Mouse (Mus musculus) lung, adult 18-20 months (tissue): ENCODE measurements around the gene Plekho1.
"Not testable (repeated sequence)": the region's sequence is repeated elsewhere in the genome, so short reads cannot be mapped to it uniquely, and the experiment has no call there.

Source experiments
- DNase-seq, 2 experiments: peaks; one replicate each; pipeline ENCODE4 v3.0.0; 2022; ENCODE audit warnings: mixed read lengths in 2 of 2

The Plekho1 gene

DNA sequence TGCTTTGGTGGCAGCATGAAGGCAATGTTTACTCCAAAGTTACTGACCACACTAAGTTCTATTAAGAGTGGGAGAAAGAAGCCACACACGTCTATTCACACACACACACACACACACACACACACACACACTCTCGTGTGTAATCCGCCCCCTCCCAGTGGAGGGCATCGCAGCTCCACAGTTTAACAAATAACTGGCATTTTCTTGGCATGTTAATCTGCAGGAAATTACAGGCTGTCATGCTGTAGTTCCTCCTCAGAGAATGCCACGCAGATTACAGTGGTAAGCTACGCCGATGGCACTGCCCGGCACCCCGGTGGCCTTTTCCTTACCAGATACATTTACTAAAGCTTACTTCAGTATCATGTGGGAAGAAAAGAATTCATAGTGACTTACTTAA is 17.5 kb downstream of the Plekho1 start:
- DNase-seq: no peak

DNA sequence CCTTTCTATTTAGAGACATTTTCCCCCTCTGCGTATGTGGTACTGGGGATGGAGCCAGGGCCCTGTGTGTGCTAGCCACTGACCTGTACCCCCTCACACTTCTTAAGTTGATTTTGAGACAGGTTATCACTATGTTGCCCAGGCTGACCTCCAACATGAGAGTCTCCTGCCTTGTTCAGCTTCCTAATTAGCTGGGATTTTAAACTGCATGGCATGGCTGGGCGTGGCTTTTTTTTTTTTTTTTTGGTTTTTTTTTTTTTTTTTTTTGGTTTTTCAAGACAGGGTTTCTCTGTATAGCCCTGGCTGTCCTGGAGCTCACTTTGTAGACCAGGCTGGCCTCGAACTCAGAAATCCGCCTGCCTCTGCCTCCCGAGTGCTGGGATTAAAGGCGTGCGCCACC is 18.2 kb downstream of the Plekho1 start:
- not testable (repeated sequence) for DNase-seq

DNA sequence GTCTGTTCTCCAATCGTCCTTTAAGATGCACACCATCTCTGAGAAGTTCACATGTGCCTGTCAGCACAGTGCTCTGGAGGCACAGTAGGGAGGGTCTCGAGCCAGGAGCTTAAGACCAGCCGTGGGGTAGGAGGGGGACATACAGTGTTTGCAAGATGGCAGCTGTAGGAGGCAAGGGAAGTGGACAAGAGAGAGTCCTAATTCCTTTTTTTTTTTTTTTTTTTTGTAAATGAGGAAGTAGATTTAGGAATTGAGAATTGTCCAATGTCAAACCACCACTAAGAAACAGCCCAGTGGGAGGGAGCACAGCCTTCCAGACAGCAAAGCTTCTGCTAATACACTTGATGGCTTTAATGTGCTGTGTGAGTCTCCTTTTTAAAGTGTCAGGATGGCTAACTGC is 18.7 kb downstream of the Plekho1 start:
- no peak for DNase-seq

DNA sequence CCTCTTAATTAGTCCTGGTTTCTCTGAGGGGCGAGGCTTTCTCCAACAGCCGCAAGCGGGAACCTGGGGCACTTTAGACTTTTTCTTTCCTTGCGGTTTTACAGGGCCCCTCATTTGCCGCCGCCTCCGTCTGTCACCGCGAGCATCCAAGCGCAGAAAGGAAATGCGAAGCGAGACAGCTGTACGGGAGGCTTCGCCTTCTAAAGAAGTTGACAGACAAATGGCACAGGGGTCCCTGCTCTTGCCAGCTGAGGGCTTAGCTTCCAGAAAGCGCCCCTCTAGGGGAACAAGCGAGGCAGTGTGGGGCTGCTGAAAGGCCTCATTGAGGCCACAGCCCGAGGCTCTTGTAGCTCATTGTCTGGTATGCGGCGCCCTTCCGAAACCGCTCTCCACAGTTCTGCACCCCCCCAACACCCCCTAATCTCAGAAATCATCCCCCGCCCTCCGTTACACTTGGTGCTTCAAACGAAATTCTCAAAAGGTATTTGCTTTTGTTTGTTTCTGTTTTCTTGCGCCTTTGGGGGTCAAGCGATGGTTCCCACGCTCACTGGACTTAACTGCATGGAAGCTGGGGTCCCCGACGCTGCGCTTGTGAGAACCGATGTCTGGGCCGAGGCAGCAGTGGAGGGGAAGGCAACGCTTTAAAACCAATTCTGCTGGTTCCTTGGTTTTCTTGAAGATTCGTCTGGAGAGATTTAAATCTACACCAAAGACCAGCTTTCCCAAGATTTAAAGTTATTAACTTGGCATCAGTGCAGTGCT is 22.7 kb downstream of the Plekho1 start:
- no peak for DNase-seq

DNA sequence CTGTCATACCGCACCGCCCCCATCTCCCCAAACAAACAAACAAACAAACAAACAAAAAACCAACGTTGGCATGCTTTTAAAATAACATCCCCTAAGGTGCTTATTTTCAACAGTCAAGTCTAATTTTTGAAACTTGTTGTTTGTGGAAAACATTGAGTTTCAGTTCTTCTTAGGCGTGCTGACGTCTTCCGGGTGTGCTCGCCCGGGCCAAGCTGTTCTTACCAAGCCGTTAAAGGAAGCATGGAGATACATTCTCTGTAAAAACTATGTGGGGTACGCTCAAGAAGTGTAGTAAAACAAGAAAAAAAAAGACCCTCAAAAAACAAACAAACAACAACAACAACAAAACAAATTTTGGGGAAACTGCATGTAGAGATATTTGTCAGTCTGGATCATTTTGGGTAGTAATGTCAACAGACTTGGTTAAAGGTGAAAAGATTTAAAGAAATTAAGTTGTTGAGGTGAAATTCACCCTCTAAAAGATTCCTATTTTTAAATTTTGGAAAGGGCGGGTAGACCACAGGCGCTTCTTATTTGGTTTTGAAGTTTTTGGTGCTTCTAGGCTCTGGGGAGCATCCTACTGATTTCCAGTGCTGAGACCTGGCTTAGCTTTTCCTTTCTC is 23.4 kb downstream of the Plekho1 start:
- no peak for DNase-seq

DNA sequence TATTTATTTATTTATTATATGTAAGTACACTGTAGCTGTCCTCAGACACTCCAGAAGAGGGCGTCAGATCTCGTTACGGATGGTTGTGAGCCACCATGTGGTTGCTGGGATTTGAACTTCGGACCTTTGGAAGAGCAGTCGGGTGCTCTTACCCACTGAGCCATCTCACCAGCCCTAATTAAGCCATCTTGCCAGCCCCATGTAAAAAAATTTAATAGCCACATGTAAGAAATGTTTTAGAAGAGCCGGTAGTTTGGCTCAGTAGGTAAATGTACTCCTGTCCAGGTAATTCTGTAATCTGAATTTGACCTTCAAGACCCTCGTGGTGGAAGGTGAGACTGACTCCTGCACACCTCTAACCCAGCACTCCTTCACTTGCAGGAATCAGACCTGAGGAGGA is 25.1 kb downstream of the Plekho1 start:
- not testable (repeated sequence) for DNase-seq

DNA sequence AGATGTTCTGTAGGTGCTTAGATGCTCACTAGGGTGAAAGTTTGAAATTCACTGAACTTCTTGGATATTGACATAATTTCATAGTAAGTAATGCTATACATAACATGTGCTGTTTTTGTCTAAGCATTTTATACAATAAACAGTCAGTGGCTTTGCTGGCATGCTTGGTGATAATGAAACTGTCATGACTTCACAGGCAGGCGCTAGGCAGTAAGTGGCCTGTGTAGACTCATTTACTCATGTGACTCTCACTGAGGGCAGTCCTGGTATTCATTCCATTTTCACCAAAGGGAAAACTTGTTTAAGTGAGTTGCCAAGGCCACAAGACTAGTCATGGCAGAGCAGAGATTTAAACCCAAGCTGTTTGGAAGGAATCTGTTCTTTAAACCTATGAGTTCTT is 26.5 kb downstream of the Plekho1 start:
- no peak for DNase-seq

DNA sequence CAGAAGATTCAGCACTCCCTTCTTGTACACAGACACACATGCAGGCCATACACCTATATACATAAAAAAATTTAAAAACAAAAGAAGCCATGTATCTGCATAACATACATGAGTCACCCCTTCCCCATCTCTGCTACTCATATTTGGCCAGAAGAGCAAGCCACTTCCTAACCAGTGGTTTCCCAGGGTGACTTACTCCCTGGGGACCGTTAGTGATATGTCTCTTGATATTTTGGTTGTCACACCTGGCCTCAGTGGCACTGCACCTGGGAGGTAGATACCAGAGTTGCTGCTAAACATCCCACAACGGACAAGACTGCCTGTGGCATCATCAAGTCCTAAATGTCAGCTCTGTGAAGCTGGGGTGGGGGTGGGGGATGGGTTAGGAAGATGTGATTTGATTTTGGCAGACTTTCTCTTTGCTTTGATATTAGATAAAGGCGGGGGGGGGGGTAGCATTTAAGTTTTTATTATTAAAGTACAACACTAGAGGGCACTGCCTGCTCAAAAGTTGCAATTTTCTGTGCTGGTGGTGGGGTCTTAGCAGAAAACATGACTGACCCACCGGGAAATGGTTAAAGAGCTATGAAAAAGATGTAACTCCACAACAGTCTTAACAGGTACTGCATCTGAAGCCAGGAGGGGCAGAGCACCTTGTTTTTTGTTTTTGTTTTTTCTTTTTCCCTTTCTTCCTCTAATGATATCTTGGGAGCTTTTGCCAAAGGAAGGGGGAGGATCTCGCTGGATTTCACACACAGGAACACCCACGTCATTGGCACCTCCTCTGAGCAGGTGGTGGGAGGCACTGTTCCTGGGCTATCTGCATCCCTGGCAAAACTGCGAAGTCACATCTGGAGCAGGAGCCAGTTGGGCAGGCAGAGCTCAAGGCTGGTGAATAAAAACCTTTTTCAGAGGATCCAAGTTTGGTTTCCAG is 30.0 kb downstream of the Plekho1 start:
- DNase-seq: no peak

DNA sequence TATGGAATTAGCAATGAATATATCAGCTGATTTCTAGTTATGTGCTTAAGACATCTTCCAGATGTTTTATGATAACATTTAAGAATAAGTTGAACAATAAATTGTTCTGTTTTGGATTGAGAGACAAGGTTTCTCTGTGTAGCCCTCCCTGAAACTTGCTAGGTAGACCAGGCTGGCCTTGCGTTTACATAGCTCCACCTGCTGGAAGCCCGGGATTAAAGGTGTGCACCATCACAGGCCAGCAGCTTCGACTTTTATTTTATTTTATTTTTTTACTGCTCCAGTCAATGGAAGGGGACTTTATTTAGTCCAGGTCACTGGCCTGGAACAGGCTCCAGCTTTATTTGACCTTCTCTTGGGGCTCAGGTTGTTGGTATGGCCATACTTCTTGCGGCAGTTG is 32.1 kb downstream of the Plekho1 start:
- no peak for DNase-seq

DNA sequence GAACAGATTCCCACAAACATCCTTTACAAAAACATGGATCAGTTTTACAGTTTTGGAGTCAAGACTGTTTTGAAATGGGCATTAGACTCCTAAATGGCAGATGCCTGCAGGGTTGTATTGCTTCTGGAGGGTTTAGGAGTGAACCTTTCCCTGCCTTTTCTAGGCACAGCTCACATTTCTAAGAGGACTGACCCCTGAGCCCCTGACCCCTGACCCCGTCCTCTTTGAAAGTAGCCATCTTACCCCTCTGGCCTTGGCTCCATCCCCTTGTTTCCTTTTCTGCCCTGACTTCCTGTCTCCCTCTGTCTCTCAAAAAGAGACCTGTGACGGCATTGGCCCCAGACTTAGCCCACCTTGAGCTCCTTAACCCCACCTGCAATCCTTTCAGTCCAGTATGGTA is 32.6 kb downstream of the Plekho1 start:
- DNase-seq: no peak

DNA sequence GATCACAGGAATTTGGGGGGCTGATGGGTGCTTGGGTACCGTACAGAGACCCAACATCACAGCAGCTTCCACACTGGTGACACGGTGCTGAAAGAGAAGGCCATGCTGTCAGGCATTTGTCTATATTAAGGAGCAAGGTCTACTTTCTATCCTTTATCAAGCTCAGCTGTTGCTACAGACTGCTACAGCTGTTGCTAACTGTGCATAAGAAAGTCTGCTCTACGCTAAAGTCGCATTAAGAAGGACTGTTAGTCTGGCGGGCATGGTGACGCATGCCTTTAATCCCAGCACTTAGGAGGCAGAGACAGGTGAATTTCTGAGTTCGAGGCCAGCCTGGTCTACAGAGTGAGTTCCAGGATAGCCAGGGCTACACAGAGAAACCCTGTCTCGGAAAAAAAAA is 33.6 kb downstream of the Plekho1 start:
- DNase-seq: not testable (repeated sequence)

DNA sequence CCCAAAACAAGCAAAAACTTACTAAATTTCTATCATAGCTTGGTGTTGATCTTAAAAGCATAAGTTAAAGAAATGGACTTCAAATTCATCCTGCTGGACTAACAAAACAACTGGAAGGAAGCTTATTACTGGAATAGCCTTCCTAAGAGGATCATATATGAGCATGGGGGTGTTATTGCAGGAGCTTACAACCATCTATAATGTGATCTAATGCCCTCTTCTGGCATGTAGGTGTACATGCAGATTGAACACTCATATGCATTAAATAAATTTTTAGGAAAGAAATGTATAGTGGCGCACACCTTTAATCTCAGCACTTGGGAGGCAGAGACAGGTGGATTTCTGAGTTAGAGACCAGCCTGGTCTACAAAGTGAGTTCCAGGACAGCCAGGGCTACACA is 36.0 kb downstream of the Plekho1 start:
- DNase-seq: no peak

DNA sequence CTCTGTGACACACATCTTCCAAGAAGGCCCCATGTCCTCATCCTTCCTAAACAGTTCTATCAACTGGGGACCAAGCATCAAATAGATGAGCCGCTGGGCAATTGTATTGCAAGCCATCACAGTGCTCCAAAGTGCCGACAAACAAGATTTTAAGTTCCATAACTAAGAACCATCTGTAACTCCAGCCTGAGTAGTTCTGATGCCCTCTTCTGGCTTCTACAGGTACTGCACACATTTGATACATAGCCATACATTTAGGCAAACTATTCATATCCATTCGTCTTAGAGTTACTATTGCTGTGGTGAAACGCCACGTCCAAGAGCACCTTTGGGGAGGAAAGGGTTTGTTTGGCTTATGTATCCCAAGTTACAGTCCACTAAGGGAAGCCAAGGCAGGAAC is 36.7 kb downstream of the Plekho1 start:
- DNase-seq: no peak

DNA sequence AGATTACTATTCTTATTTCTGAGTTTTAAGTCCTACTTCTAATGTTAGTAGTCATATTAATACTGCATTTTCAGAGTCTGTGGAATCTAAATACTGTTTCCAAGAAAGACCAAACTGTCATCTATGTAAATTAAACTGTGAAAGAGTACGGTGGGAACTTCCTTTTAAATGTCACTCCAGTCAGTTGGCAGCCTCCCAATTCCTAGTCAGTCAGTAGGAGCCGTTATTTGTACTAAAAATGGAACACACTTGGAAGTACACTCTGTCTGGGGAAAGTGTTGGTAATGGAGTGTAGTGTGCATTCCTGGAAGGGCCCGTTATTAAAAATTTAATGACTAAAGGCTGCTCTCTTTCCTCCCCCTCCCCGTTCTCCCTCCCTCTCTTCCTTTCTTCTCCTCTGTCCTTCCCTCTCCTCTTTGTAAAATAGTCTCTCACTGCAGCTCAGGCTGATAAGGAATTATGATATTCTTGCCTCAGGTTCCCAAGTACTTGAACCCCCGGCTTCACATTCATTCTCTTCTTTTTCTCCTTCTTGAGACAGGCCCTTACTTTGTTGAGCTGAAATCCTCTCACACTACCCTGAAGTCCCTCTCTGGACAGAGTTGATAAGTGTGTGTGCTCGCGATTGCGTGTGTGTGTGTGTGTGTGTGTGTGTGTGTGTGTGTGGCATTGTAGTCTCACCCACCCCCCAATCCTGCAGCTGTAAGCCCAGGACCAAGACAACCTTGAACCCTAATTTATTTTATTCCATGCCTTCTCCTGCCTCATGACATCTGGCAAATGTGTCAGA is 38.2 kb downstream of the Plekho1 start:
- DNase-seq: peak in 1 of 2 experiments; percentile 34

DNA sequence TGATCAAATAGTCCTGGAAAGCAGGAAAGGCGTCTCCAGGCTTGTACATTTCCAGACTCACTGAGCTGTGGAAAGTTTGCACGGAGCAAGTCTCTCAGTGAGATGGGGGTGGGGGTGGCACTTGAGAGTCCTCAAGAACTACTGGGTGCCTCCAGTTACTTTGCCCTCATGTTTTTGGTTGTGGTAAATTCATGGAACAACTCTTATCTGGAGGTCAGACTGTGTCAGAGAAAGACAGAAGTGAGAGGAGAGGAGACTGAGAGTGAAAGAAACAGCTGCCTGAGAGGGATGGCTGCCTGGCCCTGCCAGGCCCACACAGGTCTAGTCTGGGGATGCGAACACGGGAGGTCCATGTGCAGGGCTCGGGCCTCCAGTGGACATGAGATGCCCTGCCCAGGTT is 40.5 kb downstream of the Plekho1 start:
- no peak for DNase-seq

DNA sequence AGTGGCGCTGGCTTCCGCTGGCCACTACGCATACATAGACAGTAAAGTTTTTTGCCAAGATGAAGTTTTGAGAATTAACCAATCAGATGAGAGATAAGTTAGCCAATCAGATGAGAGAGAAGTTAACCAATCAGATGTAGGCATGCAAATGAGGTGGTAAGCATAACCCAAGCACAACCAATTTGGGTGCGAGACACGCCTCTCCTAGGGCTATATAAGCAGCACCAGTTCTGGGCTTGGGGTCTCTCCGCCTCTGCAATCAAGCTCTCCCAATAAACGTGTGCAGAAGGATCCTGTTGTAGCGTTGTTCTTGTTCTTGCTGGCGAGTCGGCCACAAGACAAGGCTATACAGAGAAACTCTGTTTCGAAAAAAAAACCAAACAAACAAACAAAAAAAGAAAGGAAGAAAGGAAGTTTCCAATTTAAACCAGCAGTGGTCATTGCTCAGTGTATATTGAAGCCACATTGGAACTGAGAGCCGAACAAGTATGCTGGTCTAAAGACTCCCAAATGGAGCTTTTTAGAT is 41.1 kb downstream of the Plekho1 start:
- not testable (repeated sequence) for DNase-seq

DNA sequence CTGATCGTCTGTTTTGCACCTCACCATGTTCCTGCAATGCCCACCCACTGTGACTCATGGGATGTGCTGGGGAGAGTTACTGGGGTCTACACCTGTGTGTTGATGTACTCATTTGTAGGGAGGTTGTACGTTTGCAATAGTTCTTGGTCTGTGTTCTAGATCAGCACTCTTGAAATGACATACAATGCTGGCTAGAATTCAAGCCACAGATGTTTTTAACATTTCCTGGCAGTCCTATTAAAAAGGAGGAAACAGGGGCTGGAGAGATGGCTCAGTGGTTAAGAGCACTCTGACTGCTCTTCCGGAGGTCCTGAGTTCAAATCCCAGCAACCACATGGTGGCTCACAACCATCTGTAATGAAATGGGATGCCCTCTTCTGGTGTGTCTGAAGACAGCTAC is 42.3 kb downstream of the Plekho1 start:
- no peak for DNase-seq

DNA sequence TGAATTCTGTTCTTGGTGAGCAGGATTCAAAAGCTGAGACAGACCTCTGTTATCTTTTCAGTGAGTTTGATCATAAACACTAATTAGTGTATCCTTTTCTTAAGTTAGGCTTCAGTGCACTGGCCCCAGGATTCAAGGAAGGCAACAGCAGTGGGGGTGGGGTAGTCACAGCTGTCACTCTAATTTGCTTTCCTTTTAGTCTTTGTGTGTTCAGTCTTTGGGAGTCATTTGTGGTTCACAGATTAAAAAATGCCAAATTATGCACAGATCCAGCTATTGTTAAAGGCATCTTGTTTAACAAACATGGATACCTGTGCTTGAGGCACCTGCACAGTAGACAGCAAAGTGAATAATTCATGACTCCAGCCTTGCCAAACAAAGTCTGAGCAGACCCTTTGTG is 42.8 kb downstream of the Plekho1 start:
- no peak for DNase-seq

DNA sequence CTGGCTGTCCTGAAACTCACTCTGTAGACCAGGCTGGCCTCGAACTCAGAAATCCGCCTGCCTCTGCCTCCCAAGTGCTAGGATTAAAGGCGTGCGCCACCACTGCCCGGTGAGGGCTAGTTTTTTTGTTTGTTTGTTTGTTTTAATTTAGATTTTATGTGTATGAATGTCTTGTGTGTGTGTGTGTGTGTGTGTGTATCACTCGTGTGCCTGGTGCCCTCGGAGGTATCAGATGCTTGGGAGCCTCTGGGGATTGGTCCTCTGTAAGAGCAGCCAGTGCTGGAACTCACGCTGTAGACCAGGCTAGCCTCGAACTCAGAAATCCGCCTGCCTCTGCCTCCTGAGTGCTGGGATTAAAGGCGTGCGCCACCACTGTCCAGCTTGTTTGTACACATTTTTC is 44.2 kb downstream of the Plekho1 start:
- not testable (repeated sequence) for DNase-seq

DNA sequence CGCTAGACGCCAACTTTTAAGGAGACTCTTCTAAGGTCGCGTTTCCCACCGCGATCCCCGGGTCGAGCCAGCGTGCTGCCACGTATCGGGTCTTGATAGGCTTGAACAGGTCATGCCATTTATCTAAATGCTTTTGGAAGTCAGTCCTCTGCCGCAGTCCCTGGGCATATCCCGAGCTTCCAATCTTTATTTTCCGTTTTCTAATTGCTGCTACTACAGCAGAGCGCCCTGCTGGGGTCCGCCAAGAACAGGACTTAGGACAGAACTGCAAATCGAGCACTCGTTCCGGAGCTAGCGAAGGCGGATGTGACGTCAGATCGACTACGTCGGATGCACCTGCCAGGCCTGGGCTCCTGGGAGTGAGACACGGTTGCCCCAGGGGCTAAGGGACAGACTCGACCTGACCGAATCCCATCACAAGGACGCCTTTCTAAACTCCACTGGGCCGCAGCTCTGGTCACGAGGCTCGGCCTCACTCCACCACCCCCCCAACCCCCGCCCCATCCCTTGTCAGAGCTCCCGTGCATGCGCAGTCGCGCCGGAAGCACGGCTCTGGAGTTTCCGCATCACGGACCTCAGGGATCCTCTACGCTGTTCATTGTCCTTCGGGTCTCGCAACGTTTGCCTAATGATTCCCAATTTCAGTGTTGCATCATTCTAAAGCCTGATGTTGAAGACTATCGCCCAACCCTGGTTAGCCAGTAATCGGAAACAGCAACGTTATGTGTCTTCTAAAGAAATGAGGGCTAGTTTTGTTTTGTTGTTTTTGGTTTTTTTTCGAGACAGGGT is 44.8 kb downstream of the Plekho1 start:
- DNase-seq: peak; percentile 87 to 88

DNA sequence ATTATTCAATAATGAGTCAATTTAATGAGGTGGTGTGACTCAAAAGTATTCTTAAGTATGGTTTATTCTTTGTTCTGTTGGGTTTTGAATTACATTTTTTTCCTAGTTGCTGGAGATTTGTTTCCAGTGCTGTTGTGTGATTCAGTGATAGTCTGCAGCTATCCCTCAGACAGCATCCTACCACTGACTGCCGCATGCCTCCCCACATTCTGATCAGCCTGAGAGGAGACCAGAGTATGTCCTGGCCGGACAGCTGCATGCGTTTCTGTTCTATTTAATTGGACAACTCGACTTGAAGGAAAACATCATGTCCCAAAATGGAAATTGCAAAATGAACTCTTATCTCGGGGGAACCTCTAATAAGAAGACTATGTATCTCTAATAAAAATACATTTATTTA is 47.5 kb downstream of the Plekho1 start:
- DNase-seq: no peak
